Mouse (Mus musculus) heart, embryonic 11.5 days (tissue): ENCODE results near the gene Rhbdl3. TPM values are rescaled to one million over a fixed set of nuclear protein-coding genes. Genes with fewer than 3 reads are reported as not detected.

ENCODE experiments used
- ATAC-seq: fragments of 200-750 bp; cut with Nextera tagmentation; replicated peaks from 2 replicates; pipeline ENCODE4 v1.8.0; 2017; ENCODE audit warnings: moderate library complexity; ENCODE audit not compliant: insufficient number of reproducible peaks, low FRiP score, low TSS enrichment
- H3K27ac ChIP-seq: fragments of 300-500 bp; sonication (generic); 2 replicates; pipeline ENCODE4 v1.5.1; 2014; ENCODE audit warnings: mild to moderate bottlenecking, low read depth, low read length
- H3K27me3 ChIP-seq: fragments of 300-500 bp; sonication (generic); 2 replicates; pipeline ENCODE4 v1.6.1; 2014; ENCODE audit warnings: mild to moderate bottlenecking, low read length, mixed read lengths; ENCODE audit not compliant: control insufficient read depth, insufficient read depth
- H3K36me3 ChIP-seq: fragments of 300-500 bp; sonication (generic); 2 replicates; pipeline ENCODE4 v1.6.1; 2014; ENCODE audit warnings: mild to moderate bottlenecking, low read length, moderate library complexity, mixed read lengths; ENCODE audit not compliant: control insufficient read depth, insufficient read depth
- H3K4me1 ChIP-seq: fragments of 300-500 bp; sonication (generic); 2 replicates; pipeline ENCODE4 v1.6.1; 2014; ENCODE audit warnings: low read length; ENCODE audit not compliant: control insufficient read depth, insufficient read depth
- H3K4me2 ChIP-seq: fragments of 300-500 bp; sonication (generic); 2 replicates; pipeline ENCODE4 v1.6.1; 2014; ENCODE audit warnings: mild to moderate bottlenecking, moderate library complexity
- H3K4me3 ChIP-seq: fragments of 300-500 bp; sonication (generic); 2 replicates; pipeline ENCODE4 v1.5.1; 2014; ENCODE audit warnings: low read depth, low read length
- H3K9ac ChIP-seq: fragments of 300-500 bp; sonication (generic); 2 replicates; pipeline ENCODE4 v1.6.1; 2014; ENCODE audit warnings: mild to moderate bottlenecking, low read depth, low read length, moderate library complexity
- H3K9me3 ChIP-seq: fragments of 300-500 bp; sonication (generic); replicated peaks from 2 replicates; pipeline ENCODE4 v1.6.1; 2016; ENCODE audit warnings: low read length; ENCODE audit not compliant: control insufficient read depth
- WGBS: fragments of 180-500 bp; shearing (Covaris S2); extraction: QIAGEN DNeasy Blood & Tissue Kit; methylation state at CpG from one replicate; pipeline ENCODE4 v1.1.7; 2014; ENCODE audit not compliant: insufficient replicate concordance; 5-methylcytosine and 5-hydroxymethylcytosine counted together
- polyA plus RNA-seq: library from polyadenylated mRNA; unstranded; fragments of >200 nt; fragmentation: Nextera tagmentation; extraction: Ambion mirVana; gene quantifications from 2 replicates; pipeline ENCODE4 v1.2.1, GENCODE M21; 2014

Gene Rhbdl3
- polyA plus RNA-seq, 1 experiment from 2014 or later: 0.27 TPM

GRCm38 (mm10) chr11:80383626-80384046 lies 82.9 kb downstream of the Rhbdl3 start:
- H3K36me3 ChIP-seq: peaks cover 9% of the 10 kb centered on the region; the same call in 1 of the 2 replicates
- H3K4me1 ChIP-seq: peaks cover 7% of the 10 kb centered on the region
- ATAC-seq: no peak
- peak overlapping the region; percentile 100 for H3K9ac ChIP-seq
- H3K9me3 ChIP-seq: no peaks in the 10 kb centered on the region
- no peaks in the 10 kb centered on the region for H3K27me3 ChIP-seq
- no peak overlapping the region for H3K4me2 ChIP-seq
- peak overlapping the region; percentile 94 for H3K27ac ChIP-seq
- H3K4me3 ChIP-seq: peak overlapping the region; percentile 98
- 0% methylated on average over 20 of the region's 20 CpGs for WGBS

DNA sequence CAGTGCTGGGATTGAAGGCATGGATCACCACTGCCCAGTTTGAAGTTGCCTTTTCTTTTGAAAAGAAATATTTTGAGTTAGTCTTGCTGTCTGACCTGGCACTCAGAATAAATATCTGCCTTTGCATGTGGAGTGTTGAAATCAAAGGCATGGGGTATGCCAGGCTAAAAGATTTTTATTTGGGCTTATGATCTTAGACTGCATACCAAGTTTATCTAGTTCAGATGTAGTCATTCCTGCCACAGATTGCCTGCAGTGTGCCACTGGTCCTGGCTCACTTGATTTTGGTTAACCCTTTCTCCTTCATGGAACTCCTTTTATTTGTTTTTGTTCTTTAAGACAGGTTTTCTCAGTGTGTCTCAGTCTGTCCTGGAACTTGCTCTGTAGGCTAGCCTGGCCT lies 83.7 kb downstream of the Rhbdl3 start:
- Histone ChIP-seq H3K36me3 (peaks cover 14% of the 10 kb centered on the region), H3K27me3 (no peaks in the 10 kb centered on the region), H3K4me3 (peak overlapping the region; percentile 98), H3K4me1 (peaks cover 7% of the 10 kb centered on the region), H3K27ac (no peak overlapping the region), H3K9ac (peak overlapping the region; percentile 60), H3K4me2 (peak overlapping the region; percentile 89), H3K9me3 (no peaks in the 10 kb centered on the region)
- no peak for ATAC-seq

DNA sequence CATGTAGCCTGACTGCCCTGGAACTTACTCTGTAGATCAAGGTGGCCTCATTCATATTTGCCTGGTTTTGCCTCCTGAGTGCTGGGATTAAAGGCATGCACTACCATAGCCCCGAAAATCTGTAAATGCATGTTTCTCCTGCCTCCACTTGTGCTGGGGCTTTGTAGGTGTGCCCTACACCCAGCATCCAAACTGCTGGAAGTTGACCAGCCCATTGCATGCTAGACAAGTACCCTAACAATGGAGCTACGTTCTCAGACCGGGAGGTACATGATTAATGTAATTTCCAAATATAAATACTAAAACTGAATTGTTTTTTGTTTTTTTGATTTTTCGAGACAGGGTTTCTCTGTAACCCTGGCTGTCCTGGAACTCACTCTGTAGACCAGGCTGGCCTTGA lies 84.3 kb downstream of the Rhbdl3 start:
- peak overlapping the region; percentile 89 for H3K4me2 ChIP-seq
- H3K9ac ChIP-seq: peak overlapping the region; percentile 60
- H3K9me3 ChIP-seq: no peaks in the 10 kb centered on the region
- no peak for ATAC-seq
- H3K27me3 ChIP-seq: no peaks in the 10 kb centered on the region
- WGBS: 59% methylated on average over 4 of the region's 4 CpGs
- H3K27ac ChIP-seq: no peak overlapping the region
- H3K4me3 ChIP-seq: peak overlapping the region; percentile 98
- peaks cover 7% of the 10 kb centered on the region for H3K4me1 ChIP-seq
- peaks cover 14% of the 10 kb centered on the region for H3K36me3 ChIP-seq

DNA sequence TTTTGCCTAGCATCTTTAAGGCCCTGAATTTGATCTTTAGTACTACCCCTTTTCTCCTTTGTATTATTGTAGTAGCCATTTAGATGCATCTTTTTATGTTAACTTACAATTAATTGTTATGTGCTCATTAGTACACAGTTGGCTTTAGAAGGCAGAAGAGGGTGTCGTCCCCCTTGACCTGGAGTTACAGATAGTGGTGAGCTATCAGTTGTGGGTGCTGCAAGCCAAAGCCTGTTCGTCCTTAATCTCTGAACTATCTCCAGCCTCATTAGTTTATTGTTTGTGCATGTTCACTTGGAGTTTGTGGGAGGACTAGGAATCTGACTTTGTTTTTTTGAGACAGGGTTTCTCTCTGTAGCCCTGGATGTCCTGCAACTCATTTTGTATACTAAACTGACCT lies 86.1 kb downstream of the Rhbdl3 start:
- H3K27me3 ChIP-seq: no peaks in the 10 kb centered on the region
- H3K9ac ChIP-seq: no peak overlapping the region
- H3K4me1 ChIP-seq: peaks cover 7% of the 10 kb centered on the region
- peaks cover 18% of the 10 kb centered on the region for H3K36me3 ChIP-seq
- no peaks in the 10 kb centered on the region for H3K9me3 ChIP-seq
- ATAC-seq: no peak
- peak overlapping the region; percentile 34 for H3K4me2 ChIP-seq
- no peak overlapping the region for H3K27ac ChIP-seq
- 52% methylated on average over 2 of the region's 2 CpGs for WGBS
- H3K4me3 ChIP-seq: 0 out of 2 replicates have a peak overlapping the region, but pooled peaks have one; percentile 8

DNA sequence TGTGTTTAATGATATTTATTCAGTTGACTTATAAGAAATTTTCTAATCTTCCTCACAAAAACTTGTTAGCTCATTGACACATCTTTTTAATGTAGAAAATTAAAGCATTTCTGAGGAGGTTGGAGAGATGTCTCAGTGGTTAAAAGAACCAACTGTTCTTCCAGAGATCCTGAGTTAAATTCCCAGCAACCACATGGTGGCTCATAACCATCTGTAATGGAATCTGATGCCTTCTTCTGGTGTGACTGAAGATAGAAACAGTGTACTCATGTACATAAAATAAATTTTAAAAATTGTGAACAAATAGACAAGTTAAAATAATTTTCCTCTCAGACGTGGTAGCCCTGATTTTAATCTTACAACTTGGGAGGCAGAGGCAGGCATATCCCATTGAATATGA lies 89.2 kb downstream of the Rhbdl3 start:
- 81% methylated on average over 1 of the region's 1 CpGs for WGBS
- ATAC-seq: no peak

GRCm38 (mm10) chr11:80391407-80392120 lies 90.9 kb downstream of the Rhbdl3 start:
- Histone ChIP-seq H3K27ac (no peak overlapping the region), H3K4me1 (0 out of 2 replicates have a peak, but pooled peaks cover 3% of the 10 kb centered on the region), H3K9ac (no peak overlapping the region), H3K4me2 (no peak overlapping the region), H3K27me3 (no peaks in the 10 kb centered on the region), H3K36me3 (peaks cover 45% of the 10 kb centered on the region), H3K9me3 (no peaks in the 10 kb centered on the region), H3K4me3 (no peak overlapping the region)
- ATAC-seq: no peak
- 93% methylated on average over 2 of the region's 2 CpGs for WGBS

More for the DNA sequence above, 89.2 kb downstream of the Rhbdl3 start:
- Histone ChIP-seq H3K36me3 (peaks cover 34% of the 10 kb centered on the region), H3K9me3 (no peaks in the 10 kb centered on the region), H3K27ac (no peak overlapping the region), H3K27me3 (no peaks in the 10 kb centered on the region), H3K9ac (no peak overlapping the region), H3K4me1 (peaks cover 7% of the 10 kb centered on the region), H3K4me3 (no peak overlapping the region), H3K4me2 (no peak overlapping the region)

DNA sequence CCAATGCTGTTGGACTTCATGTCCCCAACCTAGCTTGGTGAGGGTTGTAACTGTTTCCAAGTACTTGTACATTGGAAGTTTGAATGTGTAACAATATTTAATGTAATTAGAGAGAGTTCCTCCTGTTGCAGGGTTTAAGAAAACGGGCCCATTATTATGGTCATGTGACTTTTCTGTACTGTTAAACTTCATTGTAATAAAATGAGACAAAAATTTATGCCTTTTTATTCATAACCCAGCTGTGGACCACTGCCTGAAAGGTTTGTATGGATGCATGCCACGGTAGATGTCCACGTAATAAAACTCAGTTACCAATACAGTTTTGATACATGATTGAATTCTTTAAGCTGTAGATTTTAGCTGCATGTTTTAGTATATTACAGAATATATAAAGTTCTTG lies 95.2 kb downstream of the Rhbdl3 start:
- peaks cover 41% of the 10 kb centered on the region for H3K36me3 ChIP-seq
- 96% methylated on average over 3 of the region's 3 CpGs for WGBS
- no peak for ATAC-seq

GRCm38 (mm10) chr11:80396617-80397016 lies 95.9 kb downstream of the Rhbdl3 start:
- 90% methylated on average over 4 of the region's 4 CpGs for WGBS
- ATAC-seq: no peak
- Histone ChIP-seq H3K4me2 (no peak overlapping the region), H3K27me3 (no peaks in the 10 kb centered on the region), H3K9me3 (no peaks in the 10 kb centered on the region), H3K27ac (no peak overlapping the region), H3K4me1 (no peaks in the 10 kb centered on the region), H3K4me3 (no peak overlapping the region), H3K36me3 (peaks cover 38% of the 10 kb centered on the region), H3K9ac (no peak overlapping the region)

More for the DNA sequence above, 95.2 kb downstream of the Rhbdl3 start:
- Histone ChIP-seq H3K9me3 (no peaks in the 10 kb centered on the region), H3K27me3 (no peaks in the 10 kb centered on the region), H3K4me3 (no peak overlapping the region), H3K9ac (no peak overlapping the region), H3K4me1 (no peaks in the 10 kb centered on the region), H3K27ac (no peak overlapping the region), H3K4me2 (no peak overlapping the region)
